Mouse (Mus musculus): ENCODE results near the gene Bcl11a. TPM values are rescaled to one million over a fixed set of nuclear protein-coding genes. Genes with fewer than 3 reads are reported as not detected.

Bcl11a gene
- polyA plus RNA-seq, 1 experiment: not detected

DNA sequence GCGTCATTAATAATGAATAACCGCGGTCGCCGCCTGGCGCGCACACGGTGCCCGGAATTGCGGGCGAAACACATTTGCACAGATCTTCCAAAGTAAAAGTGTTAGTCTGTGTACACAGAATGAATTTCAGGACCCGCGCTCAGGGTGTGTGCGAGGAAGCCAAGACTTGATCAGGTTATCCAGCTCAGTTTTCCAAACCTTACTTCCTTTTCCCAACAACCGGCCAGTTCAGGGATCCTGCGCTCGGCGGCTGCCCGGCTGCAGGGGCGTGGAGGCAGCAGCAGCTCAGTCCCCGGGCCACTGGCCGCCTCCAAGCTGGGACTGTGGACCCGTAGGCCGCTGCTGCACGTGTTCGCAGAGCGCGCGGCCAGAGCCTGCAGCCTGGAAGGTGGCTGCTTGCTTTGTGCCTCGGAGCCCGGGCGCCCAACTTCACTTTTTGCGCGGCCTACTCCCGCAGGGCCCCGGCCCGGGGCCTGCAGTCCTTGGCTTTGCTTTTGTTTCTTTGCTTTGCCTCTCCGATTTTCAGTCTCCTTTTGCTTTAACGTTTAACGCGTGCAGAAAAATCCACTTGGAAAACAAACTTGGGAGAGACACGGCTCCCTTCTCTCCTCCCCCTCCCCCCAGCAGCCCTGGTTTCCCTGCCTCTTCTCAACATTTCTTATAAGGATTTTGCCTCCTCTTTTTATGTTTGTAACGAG lies 4.0 kb downstream of the Bcl11a start:
- no peak overlapping the region for H3ac ChIP-seq (ENCODE audit: control insufficient read depth, insufficient read length)
- TF ChIP-seq POLR2AphosphoS2 (IDR thresholded peaks at IDR 0.05; ENCODE audit: insufficient read length, low read depth) (no peak), E2F4 (IDR thresholded peaks at IDR 0.05; ENCODE audit: insufficient read depth) (no peak), MYOG (IDR thresholded peaks at IDR 0.05; ENCODE audit: control insufficient read depth in 1 of 3, insufficient read depth in 1 of 3, insufficient read length in 2 of 3, low read depth in 2 of 3) (no peak), USF1 (IDR thresholded peaks at IDR 0.05; ENCODE audit: low read depth) (no peak), MYOD1 (IDR thresholded peaks at IDR 0.05; ENCODE audit: control insufficient read depth in 1 of 3, insufficient read length in 2 of 3, low read depth in 2 of 3) (no peak), TCF3 (IDR thresholded peaks at IDR 0.05; ENCODE audit: insufficient read length, low read depth) (no peak), MAX (IDR thresholded peaks at IDR 0.05; ENCODE audit: low read depth) (no peak), TCF12 (IDR thresholded peaks at IDR 0.05; ENCODE audit: insufficient read depth, poor library complexity, severe bottlenecking) (no peak), CEBPB (IDR thresholded peaks at IDR 0.05; ENCODE audit: insufficient read depth, poor library complexity, severe bottlenecking) (no peak), SRF (IDR thresholded peaks at IDR 0.05; ENCODE audit: control insufficient read depth, insufficient read length, low read depth) (no peak), REST (IDR thresholded peaks at IDR 0.05; ENCODE audit: insufficient read depth, insufficient read length) (no peak)
- no peaks in the 10 kb centered on the region for H3K79me2 ChIP-seq (ENCODE audit: control insufficient read depth, insufficient read depth)
- H3K27me3 ChIP-seq (ENCODE audit: control insufficient read depth, insufficient read depth, insufficient read length): peaks cover 55% of the 10 kb centered on the region
- no peaks in the 10 kb centered on the region for H3K36me3 ChIP-seq (ENCODE audit: control insufficient read depth, insufficient read depth)
- H3K4me3 ChIP-seq: no peak overlapping the region
- H3K4me2 ChIP-seq (ENCODE audit: low read depth): no peak overlapping the region

DNA sequence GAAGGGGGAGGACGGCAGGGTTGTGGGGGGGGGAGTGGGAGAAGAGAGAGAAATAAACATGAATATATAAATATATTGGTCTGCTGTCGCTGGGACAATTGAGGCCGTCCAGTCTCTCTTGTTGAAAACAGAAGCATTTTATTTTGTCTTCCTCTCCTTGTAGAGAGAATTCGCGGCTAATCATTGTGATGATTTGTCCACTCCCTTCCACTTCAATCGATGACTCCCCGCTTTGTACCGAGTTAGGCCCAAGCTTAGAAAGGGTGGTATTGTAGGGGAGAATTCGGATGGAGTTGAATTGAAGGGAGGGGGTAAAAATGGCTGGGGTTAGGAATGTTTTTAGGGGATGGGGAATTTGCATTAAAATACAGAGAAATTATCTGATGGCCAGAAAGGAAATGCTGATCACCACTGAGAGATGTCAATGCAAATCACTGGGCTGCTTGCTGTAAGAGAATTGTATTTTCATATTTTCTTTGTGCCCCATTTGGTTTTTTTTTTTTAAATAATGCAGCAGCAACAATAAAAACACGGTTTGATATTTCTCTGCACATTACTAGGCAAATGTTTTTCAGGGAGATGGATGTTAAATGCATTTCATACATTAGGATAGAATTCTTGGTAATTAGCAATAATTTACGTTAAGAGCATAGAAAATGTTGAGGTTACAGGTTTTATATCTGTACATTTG lies 4.7 kb downstream of the Bcl11a start:
- no peaks in the 10 kb centered on the region for H3K79me2 ChIP-seq (ENCODE audit: control insufficient read depth, insufficient read depth)

DNA sequence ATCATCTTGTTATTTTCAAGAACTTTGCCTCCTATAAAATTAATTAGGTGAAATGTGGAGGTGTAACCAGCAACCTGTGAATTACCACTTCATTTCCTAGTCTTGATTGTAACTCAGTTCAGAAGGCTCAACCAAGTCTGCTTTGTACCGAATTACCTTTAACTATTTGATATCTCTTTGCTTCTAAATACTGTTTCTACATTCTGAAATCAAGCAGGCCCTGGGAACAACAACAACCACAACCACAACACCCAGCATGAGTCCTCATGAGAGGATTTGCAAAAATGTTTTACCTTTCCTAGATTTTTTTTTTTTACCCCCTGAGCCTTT lies 5.2 kb downstream of the Bcl11a start:
- TF ChIP-seq POLR2AphosphoS2 (IDR thresholded peaks at IDR 0.05; ENCODE audit: insufficient read length, low read depth): no peak
- TF ChIP-seq TCF3 (IDR thresholded peaks at IDR 0.05; ENCODE audit: insufficient read length, low read depth): no peak
- TF ChIP-seq REST (IDR thresholded peaks at IDR 0.05; ENCODE audit: insufficient read depth, insufficient read length): no peak
- no peak for TF ChIP-seq MYOG (IDR thresholded peaks at IDR 0.05; ENCODE audit: control insufficient read depth in 1 of 3, insufficient read depth in 1 of 3, insufficient read length in 2 of 3, low read depth in 2 of 3)
- no peak for TF ChIP-seq CEBPB (IDR thresholded peaks at IDR 0.05; ENCODE audit: insufficient read depth, poor library complexity, severe bottlenecking)
- TF ChIP-seq POLR2A (IDR thresholded peaks at IDR 0.05; ENCODE audit: insufficient read length, low read depth): no peak
- no peak for TF ChIP-seq TCF12 (IDR thresholded peaks at IDR 0.05; ENCODE audit: insufficient read depth, poor library complexity, severe bottlenecking)
- H3ac ChIP-seq (ENCODE audit: control insufficient read depth, insufficient read length): no peak overlapping the region
- H3K36me3 ChIP-seq (ENCODE audit: control insufficient read depth, insufficient read depth): no peaks in the 10 kb centered on the region
- H3K79me2 ChIP-seq (ENCODE audit: control insufficient read depth, insufficient read depth): no peaks in the 10 kb centered on the region
- H3K4me2 ChIP-seq (ENCODE audit: low read depth): no peak overlapping the region
- H3K27me3 ChIP-seq (ENCODE audit: control insufficient read depth, insufficient read depth, insufficient read length): peaks cover 43% of the 10 kb centered on the region
- no peak overlapping the region for H3K4me3 ChIP-seq

More for the DNA sequence above, 4.7 kb downstream of the Bcl11a start:
- no peak overlapping the region for H3K4me2 ChIP-seq (ENCODE audit: low read depth)
- H3K27me3 ChIP-seq (ENCODE audit: control insufficient read depth, insufficient read depth, insufficient read length): peaks cover 48% of the 10 kb centered on the region
- H3K36me3 ChIP-seq (ENCODE audit: control insufficient read depth, insufficient read depth): no peaks in the 10 kb centered on the region
- no peak overlapping the region for H3K4me3 ChIP-seq
- TF ChIP-seq MAX (IDR thresholded peaks at IDR 0.05; ENCODE audit: low read depth): no peak
- H3ac ChIP-seq (ENCODE audit: control insufficient read depth, insufficient read length): no peak overlapping the region

DNA sequence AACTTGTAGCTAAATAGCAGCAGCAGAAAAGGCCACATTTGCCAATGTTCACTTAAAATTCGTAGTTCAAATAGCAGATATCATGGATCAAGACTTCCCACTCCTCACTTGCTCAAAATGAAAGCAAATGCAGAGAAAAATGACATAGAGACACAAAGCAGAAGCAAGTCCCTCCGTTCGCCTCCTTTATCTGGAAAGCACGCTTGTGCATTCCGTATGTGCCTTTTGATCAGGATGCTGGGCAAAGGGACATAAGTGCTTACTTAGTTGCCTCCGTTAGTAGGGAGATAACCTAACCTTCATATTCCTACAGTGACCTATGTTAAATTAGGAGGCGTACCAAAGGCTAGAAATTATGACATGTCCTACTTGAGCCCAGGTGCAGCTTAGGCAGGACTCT lies 5.6 kb downstream of the Bcl11a start:
- TF ChIP-seq MAX (IDR thresholded peaks at IDR 0.05; ENCODE audit: low read depth): no peak
- no peak for TF ChIP-seq TCF3 (IDR thresholded peaks at IDR 0.05; ENCODE audit: insufficient read length, low read depth)
- no peak for TF ChIP-seq POLR2A (IDR thresholded peaks at IDR 0.05; ENCODE audit: insufficient read length, low read depth)
- TF ChIP-seq SRF (IDR thresholded peaks at IDR 0.05; ENCODE audit: control insufficient read depth, insufficient read length, low read depth): no peak
- no peak for TF ChIP-seq CEBPB (IDR thresholded peaks at IDR 0.05; ENCODE audit: insufficient read depth, poor library complexity, severe bottlenecking)
- TF ChIP-seq E2F4 (IDR thresholded peaks at IDR 0.05; ENCODE audit: insufficient read depth): no peak
- no peak for TF ChIP-seq TCF12 (IDR thresholded peaks at IDR 0.05; ENCODE audit: insufficient read depth, poor library complexity, severe bottlenecking)
- no peak for TF ChIP-seq REST (IDR thresholded peaks at IDR 0.05; ENCODE audit: insufficient read depth, insufficient read length)
- no peak for TF ChIP-seq MYOD1 (IDR thresholded peaks at IDR 0.05; ENCODE audit: control insufficient read depth in 1 of 3, insufficient read length in 2 of 3, low read depth in 2 of 3)
- TF ChIP-seq POLR2AphosphoS2 (IDR thresholded peaks at IDR 0.05; ENCODE audit: insufficient read length, low read depth): no peak
- TF ChIP-seq MYOG (IDR thresholded peaks at IDR 0.05; ENCODE audit: control insufficient read depth in 1 of 3, insufficient read depth in 1 of 3, insufficient read length in 2 of 3, low read depth in 2 of 3): no peak
- TF ChIP-seq USF1 (IDR thresholded peaks at IDR 0.05; ENCODE audit: low read depth): no peak
- no peak overlapping the region for H3K4me3 ChIP-seq
- H3K27me3 ChIP-seq (ENCODE audit: control insufficient read depth, insufficient read depth, insufficient read length): peaks cover 43% of the 10 kb centered on the region
- H3K79me2 ChIP-seq (ENCODE audit: control insufficient read depth, insufficient read depth): no peaks in the 10 kb centered on the region
- no peak overlapping the region for H3K4me2 ChIP-seq (ENCODE audit: low read depth)
- no peak overlapping the region for H3ac ChIP-seq (ENCODE audit: control insufficient read depth, insufficient read length)
- no peaks in the 10 kb centered on the region for H3K36me3 ChIP-seq (ENCODE audit: control insufficient read depth, insufficient read depth)

DNA sequence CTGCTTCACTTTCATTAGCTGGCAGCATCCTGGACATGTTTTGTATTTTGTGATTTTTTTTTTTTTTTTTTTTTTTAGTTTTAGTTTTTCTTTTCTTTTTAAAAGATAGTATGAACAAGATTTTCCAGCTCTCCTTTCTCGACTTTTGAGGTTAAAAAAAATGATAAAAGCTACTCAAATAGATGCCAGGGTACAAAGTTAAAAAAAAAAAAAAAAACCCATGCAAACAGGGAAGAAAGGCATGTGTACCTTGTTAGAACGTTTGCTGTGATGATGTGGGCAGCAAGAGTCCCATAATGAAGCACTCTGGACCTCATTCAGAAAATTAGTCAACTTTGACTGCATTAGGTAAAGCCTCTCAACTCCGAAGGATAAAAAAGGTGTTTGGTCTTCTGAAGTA lies 6.2 kb downstream of the Bcl11a start:
- H3K4me3 ChIP-seq: no peak overlapping the region
- H3K36me3 ChIP-seq (ENCODE audit: control insufficient read depth, insufficient read depth): no peaks in the 10 kb centered on the region
- no peak overlapping the region for H3K4me2 ChIP-seq (ENCODE audit: low read depth)
- no peaks in the 10 kb centered on the region for H3K79me2 ChIP-seq (ENCODE audit: control insufficient read depth, insufficient read depth)
- H3ac ChIP-seq (ENCODE audit: control insufficient read depth, insufficient read length): no peak overlapping the region
- TF ChIP-seq E2F4 (IDR thresholded peaks at IDR 0.05; ENCODE audit: insufficient read depth) (no peak), TCF3 (IDR thresholded peaks at IDR 0.05; ENCODE audit: insufficient read length, low read depth) (no peak), USF1 (IDR thresholded peaks at IDR 0.05; ENCODE audit: low read depth) (no peak), POLR2AphosphoS2 (IDR thresholded peaks at IDR 0.05; ENCODE audit: insufficient read length, low read depth) (no peak), MYOD1 (IDR thresholded peaks at IDR 0.05; ENCODE audit: control insufficient read depth in 1 of 3, insufficient read length in 2 of 3, low read depth in 2 of 3) (no peak), POLR2A (IDR thresholded peaks at IDR 0.05; ENCODE audit: insufficient read length, low read depth) (no peak), REST (IDR thresholded peaks at IDR 0.05; ENCODE audit: insufficient read depth, insufficient read length) (no peak), SRF (IDR thresholded peaks at IDR 0.05; ENCODE audit: control insufficient read depth, insufficient read length, low read depth) (no peak), CEBPB (IDR thresholded peaks at IDR 0.05; ENCODE audit: insufficient read depth, poor library complexity, severe bottlenecking) (no peak), MAX (IDR thresholded peaks at IDR 0.05; ENCODE audit: low read depth) (no peak), TCF12 (IDR thresholded peaks at IDR 0.05; ENCODE audit: insufficient read depth, poor library complexity, severe bottlenecking) (no peak), MYOG (IDR thresholded peaks at IDR 0.05; ENCODE audit: control insufficient read depth in 1 of 3, insufficient read depth in 1 of 3, insufficient read length in 2 of 3, low read depth in 2 of 3) (no peak)
- peaks cover 37% of the 10 kb centered on the region for H3K27me3 ChIP-seq (ENCODE audit: control insufficient read depth, insufficient read depth, insufficient read length)
